Mouse (Mus musculus) olfactory bulb, adult 2 months (tissue): Measurements from ENCODE around the gene Ddx43.

ENCODE experiments used
- CTCF ChIP-seq: fragments of 200-500 bp; IDR thresholded peaks from 2 replicates; pipeline ENCODE4 v1.5.1; 2012; ENCODE audit warnings: low read depth, mild to moderate bottlenecking, low read length, moderate library complexity; ENCODE audit not compliant: insufficient read depth
- POLR2A ChIP-seq: fragments of 200-500 bp; IDR thresholded peaks from 2 replicates; pipeline ENCODE4 v1.6.1; 2012; ENCODE audit warnings: mild to moderate bottlenecking, low read depth, low read length, moderate library complexity; ENCODE audit not compliant: insufficient read depth

GRCm38 (mm10) chr9:78374397-78374796 is 21.2 kb upstream of the Ddx43 start:
- TF ChIP-seq CTCF (no peak), POLR2A (no peak)
